Mouse (Mus musculus): Measurements from ENCODE around the gene Psmd12.

Gene Psmd12

DNA sequence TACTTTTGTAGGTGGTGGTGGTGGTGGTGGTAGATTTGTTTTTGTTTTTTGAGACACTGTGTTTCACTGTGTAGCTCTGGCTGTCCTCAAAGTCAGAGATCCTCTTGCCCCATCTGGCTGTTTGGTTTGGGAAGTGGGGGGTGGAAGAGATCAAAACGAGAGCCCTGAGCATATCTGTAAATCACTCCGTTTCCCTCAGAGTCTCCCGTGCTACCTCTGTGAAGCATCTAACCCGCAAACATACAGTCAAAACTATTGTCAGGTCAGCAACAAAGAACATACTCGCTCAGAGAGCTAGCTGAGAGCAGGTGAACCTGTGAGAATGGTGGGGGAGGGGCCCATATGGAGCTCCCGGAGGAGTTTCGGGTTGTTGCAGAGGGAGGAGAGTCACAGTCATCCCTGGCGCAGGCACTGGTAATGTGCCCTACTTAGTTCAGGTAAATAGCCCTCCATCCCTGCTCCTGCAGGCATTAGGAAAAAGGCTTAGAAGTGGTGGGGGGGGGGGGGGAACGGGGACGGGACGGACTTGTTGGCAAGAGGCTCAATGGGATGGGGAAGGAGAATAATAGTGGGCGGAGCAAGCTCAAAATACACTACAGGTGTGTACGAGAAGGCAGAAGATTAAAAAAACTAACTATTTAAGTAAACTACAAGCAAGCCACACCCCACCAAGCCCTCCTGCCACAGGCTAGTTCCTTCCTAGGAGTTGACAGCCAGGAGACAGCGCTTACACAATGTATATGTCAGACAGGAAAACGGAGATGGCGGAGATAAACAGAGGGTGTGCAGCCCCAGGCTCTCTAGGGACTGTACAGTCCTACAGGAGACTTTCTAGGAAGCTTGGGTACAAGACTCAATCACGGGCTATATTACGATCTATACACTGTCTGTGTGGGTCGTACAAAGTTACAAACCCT, 24.5 kb upstream of the Psmd12 start:
- H3K36me3 ChIP-seq (ENCODE audit: insufficient read depth, low read length), result peaks cover 18% of the 10 kb centered on the region
- peaks cover 91% of the 10 kb centered on the region for H3K4me1 ChIP-seq (replicated peaks; ENCODE audit: low read depth, low read length)
- H3K27me3 ChIP-seq (ENCODE audit: insufficient read depth, low read length), result no peaks in the 10 kb centered on the region
- peak overlapping the region; percentile 62 for H3K4me3 ChIP-seq (replicated peaks; ENCODE audit: low read length)
- H3K9me3 ChIP-seq (ENCODE audit: low read length), result no peaks in the 10 kb centered on the region
- TF ChIP-seq POU5F1 (IDR thresholded peaks at IDR 0.05; ENCODE audit: borderline replicate concordance, low read length) (no peak), NANOG (IDR thresholded peaks at IDR 0.05; ENCODE audit: borderline replicate concordance, low read length) (no peak), CTCF (conservative IDR thresholded peaks at IDR 0.05; ENCODE audit: low read length) (no peak)

DNA sequence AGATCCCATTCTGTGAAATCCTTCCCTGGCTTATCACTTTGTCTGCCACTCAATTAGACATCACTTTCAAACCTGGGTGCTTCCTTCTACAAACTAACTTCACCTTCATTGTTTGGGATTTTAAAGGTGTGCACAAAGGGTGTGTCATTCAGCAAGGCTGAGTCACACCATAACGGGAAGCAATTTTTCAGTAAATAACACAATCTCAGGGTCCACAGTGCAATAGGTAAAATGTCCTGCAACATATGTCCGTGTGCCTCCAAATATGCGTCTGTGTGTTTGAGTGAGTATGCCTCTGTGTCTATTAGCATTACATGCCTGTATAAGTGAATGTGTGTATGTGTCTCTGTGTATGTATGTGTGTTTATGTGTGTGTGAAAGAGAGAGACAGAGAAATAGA, 22.0 kb upstream of the Psmd12 start:
- TF ChIP-seq NANOG (IDR thresholded peaks at IDR 0.05; ENCODE audit: borderline replicate concordance, low read length) (no peak), CTCF (conservative IDR thresholded peaks at IDR 0.05; ENCODE audit: low read length) (no peak), POU5F1 (IDR thresholded peaks at IDR 0.05; ENCODE audit: borderline replicate concordance, low read length) (no peak)
- Histone ChIP-seq H3K27me3 (ENCODE audit: insufficient read depth, low read length) (no peaks in the 10 kb centered on the region), H3K36me3 (ENCODE audit: insufficient read depth, low read length) (peaks cover 21% of the 10 kb centered on the region), H3K4me1 (replicated peaks; ENCODE audit: low read depth, low read length) (peaks cover 87% of the 10 kb centered on the region), H3K9me3 (ENCODE audit: low read length) (no peaks in the 10 kb centered on the region), H3K4me3 (replicated peaks; ENCODE audit: low read length) (no peak overlapping the region)

DNA sequence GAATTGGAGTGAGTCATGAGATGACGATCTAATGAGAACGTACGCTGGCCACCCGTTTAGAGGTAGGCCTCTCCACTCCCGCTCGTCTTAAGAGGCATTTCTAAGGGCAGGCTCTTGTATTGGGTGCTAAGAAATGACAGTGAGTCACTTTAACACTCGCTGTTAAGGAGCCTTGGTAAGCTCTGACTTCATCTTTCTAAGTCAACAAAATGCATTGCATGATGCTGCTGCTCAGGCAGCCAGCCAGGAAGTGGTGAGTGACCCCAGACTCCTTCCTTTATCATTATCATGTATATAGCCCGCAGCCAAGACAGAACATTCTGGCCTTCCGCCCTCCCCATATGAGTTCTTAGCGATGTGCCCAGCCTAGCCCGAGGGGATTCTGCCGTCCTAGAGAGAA, 21.0 kb upstream of the Psmd12 start:
- Histone ChIP-seq H3K27me3 (ENCODE audit: insufficient read depth, low read length) (no peaks in the 10 kb centered on the region), H3K4me3 (replicated peaks; ENCODE audit: low read length) (peak overlapping the region; percentile 11), H3K4me1 (replicated peaks; ENCODE audit: low read depth, low read length) (peaks cover 87% of the 10 kb centered on the region), H3K9me3 (ENCODE audit: low read length) (no peaks in the 10 kb centered on the region), H3K36me3 (ENCODE audit: insufficient read depth, low read length) (peaks cover 19% of the 10 kb centered on the region)
- TF ChIP-seq POU5F1 (IDR thresholded peaks at IDR 0.05; ENCODE audit: borderline replicate concordance, low read length) (no peak), NANOG (IDR thresholded peaks at IDR 0.05; ENCODE audit: borderline replicate concordance, low read length) (no peak), CTCF (conservative IDR thresholded peaks at IDR 0.05; ENCODE audit: low read length) (no peak)

DNA sequence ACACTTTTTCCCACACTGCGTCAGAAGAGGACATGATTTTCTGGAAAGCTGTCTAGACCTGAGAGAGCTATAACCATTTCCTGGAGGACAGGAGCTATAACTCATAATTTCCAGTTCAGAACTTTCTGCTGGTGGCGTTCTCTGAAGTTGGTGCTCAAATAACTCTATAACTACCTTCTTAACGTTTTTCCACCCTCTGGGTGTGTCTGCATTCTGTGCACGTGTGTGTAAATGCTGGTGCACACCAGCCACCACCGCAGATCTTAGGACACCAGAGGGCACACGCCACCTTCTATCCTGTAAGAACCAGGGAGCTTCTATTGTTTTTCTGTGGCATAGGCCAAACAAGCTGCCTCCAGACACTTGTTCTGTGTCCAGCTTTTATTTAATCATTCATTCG, 20.3 kb upstream of the Psmd12 start:
- Histone ChIP-seq H3K9me3 (ENCODE audit: low read length) (no peaks in the 10 kb centered on the region), H3K4me1 (replicated peaks; ENCODE audit: low read depth, low read length) (peaks cover 85% of the 10 kb centered on the region), H3K36me3 (ENCODE audit: insufficient read depth, low read length) (peaks cover 12% of the 10 kb centered on the region), H3K4me3 (replicated peaks; ENCODE audit: low read length) (peak overlapping the region; percentile 11; the same call in 1 of the 2 replicates), H3K27me3 (ENCODE audit: insufficient read depth, low read length) (no peaks in the 10 kb centered on the region)
- no peak for TF ChIP-seq CTCF (conservative IDR thresholded peaks at IDR 0.05; ENCODE audit: low read length)
- no peak for TF ChIP-seq POU5F1 (IDR thresholded peaks at IDR 0.05; ENCODE audit: borderline replicate concordance, low read length)
- TF ChIP-seq NANOG (IDR thresholded peaks at IDR 0.05; ENCODE audit: borderline replicate concordance, low read length), result no peak

DNA sequence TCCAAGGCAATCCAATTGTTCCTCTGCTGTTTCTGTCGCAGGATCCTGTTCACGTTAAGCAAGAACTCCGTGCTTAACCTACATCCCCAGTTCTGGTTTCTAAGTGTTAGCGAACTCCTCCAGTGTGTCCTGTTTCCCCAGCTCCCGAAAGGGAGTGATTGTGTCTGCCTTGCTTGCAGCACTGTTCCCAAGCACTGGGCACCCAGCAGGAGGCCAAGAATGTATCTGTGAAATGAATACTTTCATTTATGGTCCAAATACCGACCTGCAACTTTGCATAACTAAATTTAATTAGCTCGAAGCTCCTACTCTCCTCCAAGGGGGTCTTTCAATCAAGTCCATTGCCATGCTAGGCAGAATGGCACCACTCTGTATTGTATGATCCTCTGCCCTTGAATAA, 19.5 kb upstream of the Psmd12 start:
- no peaks in the 10 kb centered on the region for H3K9me3 ChIP-seq (ENCODE audit: low read length)
- peaks cover 10% of the 10 kb centered on the region; the same call in 1 of the 2 replicates for H3K36me3 ChIP-seq (ENCODE audit: insufficient read depth, low read length)
- H3K4me1 ChIP-seq (replicated peaks; ENCODE audit: low read depth, low read length), result peaks cover 85% of the 10 kb centered on the region
- H3K4me3 ChIP-seq (replicated peaks; ENCODE audit: low read length), result no peak overlapping the region
- TF ChIP-seq POU5F1 (IDR thresholded peaks at IDR 0.05; ENCODE audit: borderline replicate concordance, low read length) (no peak), NANOG (IDR thresholded peaks at IDR 0.05; ENCODE audit: borderline replicate concordance, low read length) (no peak), CTCF (conservative IDR thresholded peaks at IDR 0.05; ENCODE audit: low read length) (no peak)
- no peaks in the 10 kb centered on the region for H3K27me3 ChIP-seq (ENCODE audit: insufficient read depth, low read length)

DNA sequence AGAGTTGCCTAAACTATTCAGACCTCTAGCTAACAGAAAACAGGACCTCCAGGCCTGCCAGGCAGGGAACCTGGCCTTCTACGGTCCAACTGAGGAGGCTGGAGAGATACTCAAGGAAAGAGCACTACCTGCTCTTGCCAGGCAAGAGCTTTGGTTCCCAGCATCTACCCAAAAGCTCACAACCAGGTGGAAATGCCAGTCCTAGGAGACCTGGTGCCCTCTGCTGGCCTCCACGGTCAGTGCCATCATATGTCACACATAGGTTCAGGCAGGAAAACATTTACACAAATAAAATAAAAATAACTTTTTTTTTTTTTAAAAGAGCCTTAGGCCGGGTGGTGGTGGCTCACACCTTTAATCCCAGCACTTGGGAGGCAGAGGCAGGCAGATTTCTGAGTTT, 16.8 kb upstream of the Psmd12 start:
- H3K27me3 ChIP-seq (ENCODE audit: insufficient read depth, low read length), result no peaks in the 10 kb centered on the region
- H3K4me1 ChIP-seq (replicated peaks; ENCODE audit: low read depth, low read length), result peaks cover 92% of the 10 kb centered on the region
- peaks cover 9% of the 10 kb centered on the region; the same call in 1 of the 2 replicates for H3K36me3 ChIP-seq (ENCODE audit: insufficient read depth, low read length)
- H3K9me3 ChIP-seq (ENCODE audit: low read length), result no peaks in the 10 kb centered on the region
- TF ChIP-seq NANOG (IDR thresholded peaks at IDR 0.05; ENCODE audit: borderline replicate concordance, low read length), result no peak
- TF ChIP-seq POU5F1 (IDR thresholded peaks at IDR 0.05; ENCODE audit: borderline replicate concordance, low read length), result no peak
- TF ChIP-seq CTCF (conservative IDR thresholded peaks at IDR 0.05; ENCODE audit: low read length), result peak; percentile 38
- no peak overlapping the region for H3K4me3 ChIP-seq (replicated peaks; ENCODE audit: low read length)

DNA sequence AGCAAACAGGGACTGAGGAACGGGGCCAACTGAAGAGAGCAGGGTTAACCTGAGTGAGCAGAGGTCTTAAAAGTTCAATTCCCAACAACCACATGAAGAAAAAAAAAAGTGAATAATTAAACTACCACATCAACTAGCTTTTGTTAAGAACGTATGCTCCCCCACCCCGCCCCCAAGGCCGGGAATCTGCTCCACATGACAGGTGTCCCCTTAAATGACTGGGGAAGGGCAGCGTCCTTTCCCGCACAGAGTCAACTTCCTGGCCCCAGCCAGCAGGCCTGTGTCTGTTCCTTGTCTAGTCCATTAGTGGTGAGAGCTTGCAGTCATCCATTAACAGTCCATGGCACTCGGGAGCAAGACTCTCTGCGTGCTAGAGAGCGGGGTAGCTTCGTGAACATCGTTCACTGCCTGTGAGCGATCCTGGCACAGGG, 16.0 kb upstream of the Psmd12 start:
- peak overlapping the region; percentile 61 for H3K4me3 ChIP-seq (replicated peaks; ENCODE audit: low read length)

DNA sequence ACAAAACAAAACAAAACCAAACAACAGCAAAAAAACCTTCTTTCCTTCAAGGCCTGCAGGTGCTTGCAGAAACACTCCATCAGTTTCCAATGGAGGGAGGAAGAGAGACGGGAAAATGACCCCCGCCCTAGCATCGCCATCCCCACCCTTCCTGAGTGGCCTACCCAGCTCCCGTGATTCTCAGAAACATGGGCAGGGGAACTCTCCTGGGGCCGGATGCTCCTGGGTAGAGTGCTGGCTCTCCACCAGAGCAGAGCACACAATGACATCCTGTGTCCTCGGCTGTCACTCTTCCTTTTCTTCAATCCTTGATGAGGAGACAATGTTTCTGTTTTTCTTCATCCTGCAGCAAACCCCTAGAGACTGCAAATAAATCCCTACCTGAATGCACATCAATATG, 15.1 kb upstream of the Psmd12 start:
- TF ChIP-seq CTCF (conservative IDR thresholded peaks at IDR 0.05; ENCODE audit: low read length) (no peak), NANOG (IDR thresholded peaks at IDR 0.05; ENCODE audit: borderline replicate concordance, low read length) (no peak), POU5F1 (IDR thresholded peaks at IDR 0.05; ENCODE audit: borderline replicate concordance, low read length) (no peak)
- H3K4me1 ChIP-seq (replicated peaks; ENCODE audit: low read depth, low read length), result peaks cover 87% of the 10 kb centered on the region
- no peaks in the 10 kb centered on the region for H3K27me3 ChIP-seq (ENCODE audit: insufficient read depth, low read length)
- H3K9me3 ChIP-seq (ENCODE audit: low read length), result no peaks in the 10 kb centered on the region
- H3K4me3 ChIP-seq (replicated peaks; ENCODE audit: low read length), result peak overlapping the region; percentile 61
- peaks cover 14% of the 10 kb centered on the region; the same call in 1 of the 2 replicates for H3K36me3 ChIP-seq (ENCODE audit: insufficient read depth, low read length)

More for the DNA sequence above, 16.0 kb upstream of the Psmd12 start:
- Histone ChIP-seq H3K27me3 (ENCODE audit: insufficient read depth, low read length) (no peaks in the 10 kb centered on the region), H3K9me3 (ENCODE audit: low read length) (no peaks in the 10 kb centered on the region), H3K36me3 (ENCODE audit: insufficient read depth, low read length) (peaks cover 11% of the 10 kb centered on the region; the same call in 1 of the 2 replicates), H3K4me1 (replicated peaks; ENCODE audit: low read depth, low read length) (peaks cover 90% of the 10 kb centered on the region)
- no peak for TF ChIP-seq NANOG (IDR thresholded peaks at IDR 0.05; ENCODE audit: borderline replicate concordance, low read length)
- TF ChIP-seq CTCF (conservative IDR thresholded peaks at IDR 0.05; ENCODE audit: low read length), result no peak
- no peak for TF ChIP-seq POU5F1 (IDR thresholded peaks at IDR 0.05; ENCODE audit: borderline replicate concordance, low read length)

All from E14TG2a.4 (cell line).